Mouse (Mus musculus) heart, embryonic 11.5 days (tissue): ENCODE data around the gene Fcrlb. TPM values are rescaled to one million over a fixed set of nuclear protein-coding genes. Genes with fewer than 3 reads are reported as not detected.

Experiments
- ATAC-seq: fragments of 200-750 bp; cut with Nextera tagmentation; replicated peaks from 2 replicates; pipeline ENCODE4 v1.8.0; 2017; ENCODE audit warnings: moderate library complexity; ENCODE audit not compliant: insufficient number of reproducible peaks, low FRiP score, low TSS enrichment
- H3K27ac ChIP-seq: fragments of 300-500 bp; sonication (generic); 2 replicates; pipeline ENCODE4 v1.5.1; 2014; ENCODE audit warnings: mild to moderate bottlenecking, low read depth, low read length
- H3K27me3 ChIP-seq: fragments of 300-500 bp; sonication (generic); 2 replicates; pipeline ENCODE4 v1.6.1; 2014; ENCODE audit warnings: mild to moderate bottlenecking, low read length, mixed read lengths; ENCODE audit not compliant: control insufficient read depth, insufficient read depth
- H3K36me3 ChIP-seq: fragments of 300-500 bp; sonication (generic); 2 replicates; pipeline ENCODE4 v1.6.1; 2014; ENCODE audit warnings: mild to moderate bottlenecking, low read length, moderate library complexity, mixed read lengths; ENCODE audit not compliant: control insufficient read depth, insufficient read depth
- H3K4me1 ChIP-seq: fragments of 300-500 bp; sonication (generic); 2 replicates; pipeline ENCODE4 v1.6.1; 2014; ENCODE audit warnings: low read length; ENCODE audit not compliant: control insufficient read depth, insufficient read depth
- H3K4me2 ChIP-seq: fragments of 300-500 bp; sonication (generic); 2 replicates; pipeline ENCODE4 v1.6.1; 2014; ENCODE audit warnings: mild to moderate bottlenecking, moderate library complexity
- H3K4me3 ChIP-seq: fragments of 300-500 bp; sonication (generic); 2 replicates; pipeline ENCODE4 v1.5.1; 2014; ENCODE audit warnings: low read depth, low read length
- H3K9ac ChIP-seq: fragments of 300-500 bp; sonication (generic); 2 replicates; pipeline ENCODE4 v1.6.1; 2014; ENCODE audit warnings: mild to moderate bottlenecking, low read depth, low read length, moderate library complexity
- H3K9me3 ChIP-seq: fragments of 300-500 bp; sonication (generic); replicated peaks from 2 replicates; pipeline ENCODE4 v1.6.1; 2016; ENCODE audit warnings: low read length; ENCODE audit not compliant: control insufficient read depth
- WGBS: fragments of 180-500 bp; shearing (Covaris S2); extraction: QIAGEN DNeasy Blood & Tissue Kit; methylation state at CpG from one replicate; pipeline ENCODE4 v1.1.7; 2014; ENCODE audit not compliant: insufficient replicate concordance; 5-methylcytosine and 5-hydroxymethylcytosine counted together
- polyA plus RNA-seq: library from polyadenylated mRNA; unstranded; fragments of >200 nt; fragmentation: Nextera tagmentation; extraction: Ambion mirVana; gene quantifications from 2 replicates; pipeline ENCODE4 v1.2.1, GENCODE M21; 2014

Gene Fcrlb
- polyA plus RNA-seq, 1 experiment from 2014 or later, result not detected

GRCm38 (mm10) chr1:170939255-170939654 lies 26.5 kb upstream of the Fcrlb start:
- 83% methylated on average over 12 of the region's 12 CpGs for WGBS

GRCm38 (mm10) chr1:170934383-170934782 lies 21.6 kb upstream of the Fcrlb start:
- no peak overlapping the region for H3K4me2 ChIP-seq
- 59% methylated on average over 2 of the region's 2 CpGs for WGBS
- H3K4me1 ChIP-seq, result no peaks in the 10 kb centered on the region
- no peak overlapping the region for H3K9ac ChIP-seq
- no peaks in the 10 kb centered on the region for H3K27me3 ChIP-seq
- no peaks in the 10 kb centered on the region for H3K9me3 ChIP-seq
- H3K36me3 ChIP-seq, result no peaks in the 10 kb centered on the region
- no peak for ATAC-seq
- no peak overlapping the region for H3K4me3 ChIP-seq
- H3K27ac ChIP-seq, result no peak overlapping the region

More at GRCm38 (mm10) chr1:170939255-170939654, 26.5 kb upstream of the Fcrlb start:
- Histone ChIP-seq H3K9ac (no peak overlapping the region), H3K4me3 (no peak overlapping the region), H3K27ac (no peak overlapping the region), H3K27me3 (no peaks in the 10 kb centered on the region), H3K36me3 (no peaks in the 10 kb centered on the region), H3K4me2 (no peak overlapping the region), H3K4me1 (no peaks in the 10 kb centered on the region), H3K9me3 (peaks cover 3% of the 10 kb centered on the region; the same call in 1 of the 2 replicates)
- ATAC-seq, result no peak

GRCm38 (mm10) chr1:170933940-170934339 lies 21.2 kb upstream of the Fcrlb start:
- Histone ChIP-seq H3K9ac (no peak overlapping the region), H3K4me1 (no peaks in the 10 kb centered on the region), H3K27me3 (no peaks in the 10 kb centered on the region), H3K27ac (no peak overlapping the region), H3K4me2 (no peak overlapping the region), H3K4me3 (no peak overlapping the region), H3K36me3 (no peaks in the 10 kb centered on the region), H3K9me3 (no peaks in the 10 kb centered on the region)
- ATAC-seq, result no peak
- WGBS, result 68% methylated on average over 1 of the region's 1 CpGs

GRCm38 (mm10) chr1:170933386-170933920 lies 20.7 kb upstream of the Fcrlb start:
- Histone ChIP-seq H3K36me3 (no peaks in the 10 kb centered on the region), H3K27me3 (no peaks in the 10 kb centered on the region), H3K4me2 (no peak overlapping the region), H3K4me3 (no peak overlapping the region), H3K9ac (no peak overlapping the region), H3K4me1 (no peaks in the 10 kb centered on the region), H3K9me3 (no peaks in the 10 kb centered on the region), H3K27ac (no peak overlapping the region)
- 71% methylated on average over 6 of the region's 6 CpGs for WGBS
- no peak for ATAC-seq

- no peaks in the 10 kb centered on the region for H3K4me1 ChIP-seq
- H3K4me2 ChIP-seq, result no peak overlapping the region
- no peak for ATAC-seq
- no peaks in the 10 kb centered on the region for H3K27me3 ChIP-seq
- H3K9ac ChIP-seq, result no peak overlapping the region
- no peaks in the 10 kb centered on the region for H3K36me3 ChIP-seq
- no peaks in the 10 kb centered on the region for H3K9me3 ChIP-seq
- H3K27ac ChIP-seq, result no peak overlapping the region
- H3K4me3 ChIP-seq, result no peak overlapping the region
- 76% methylated on average over 3 of the region's 3 CpGs for WGBS
Observed at GRCm38 (mm10) chr1:170932043-170932442, 19.3 kb upstream of the Fcrlb start.

- no peak overlapping the region for H3K27ac ChIP-seq
- WGBS, result 82% methylated on average over 4 of the region's 4 CpGs
- H3K27me3 ChIP-seq, result no peaks in the 10 kb centered on the region
- H3K36me3 ChIP-seq, result no peaks in the 10 kb centered on the region
- H3K9ac ChIP-seq, result no peak overlapping the region
- H3K4me1 ChIP-seq, result no peaks in the 10 kb centered on the region
- no peak overlapping the region for H3K4me2 ChIP-seq
- H3K9me3 ChIP-seq, result no peaks in the 10 kb centered on the region
- H3K4me3 ChIP-seq, result no peak overlapping the region
- no peak for ATAC-seq
Observed at GRCm38 (mm10) chr1:170929245-170929644, 16.5 kb upstream of the Fcrlb start.

GRCm38 (mm10) chr1:170928467-170928866 lies 15.7 kb upstream of the Fcrlb start:
- no peak for ATAC-seq
- Histone ChIP-seq H3K27ac (no peak overlapping the region), H3K27me3 (no peaks in the 10 kb centered on the region), H3K4me1 (no peaks in the 10 kb centered on the region), H3K9me3 (no peaks in the 10 kb centered on the region), H3K9ac (no peak overlapping the region), H3K4me3 (no peak overlapping the region), H3K4me2 (no peak overlapping the region), H3K36me3 (no peaks in the 10 kb centered on the region)
- 65% methylated on average over 2 of the region's 2 CpGs for WGBS

- Histone ChIP-seq H3K9me3 (no peaks in the 10 kb centered on the region), H3K36me3 (no peaks in the 10 kb centered on the region), H3K4me3 (no peak within 1 kb of the TSS), H3K27ac (no peak within 1 kb of the TSS), H3K9ac (no peak within 1 kb of the TSS), H3K4me1 (no peaks in the 10 kb centered on the region), H3K4me2 (no peak within 1 kb of the TSS), H3K27me3 (no peaks in the 10 kb centered on the region)
- no peak for ATAC-seq
- WGBS, result 70% methylated on average over 3 of the region's 3 CpGs
Observed at GRCm38 (mm10) chr1:170927378-170927777, 14.6 kb upstream of the Fcrlb start, which contains the start of gene Fcrla. Gene Fcrla (minus strand): TSS chr1:170927583.

GRCm38 (mm10) chr1:170926941-170927340 lies 14.2 kb upstream of the Fcrlb start:
- 60% methylated on average over 6 of the region's 6 CpGs for WGBS
- H3K27me3 ChIP-seq, result no peaks in the 10 kb centered on the region
- no peak overlapping the region for H3K4me3 ChIP-seq
- no peak for ATAC-seq
- H3K9ac ChIP-seq, result no peak overlapping the region
- no peaks in the 10 kb centered on the region for H3K9me3 ChIP-seq
- no peaks in the 10 kb centered on the region for H3K36me3 ChIP-seq
- no peaks in the 10 kb centered on the region for H3K4me1 ChIP-seq
- no peak overlapping the region for H3K4me2 ChIP-seq
- H3K27ac ChIP-seq, result no peak overlapping the region
